Mouse (Mus musculus): Measurements from ENCODE around the gene Mon2.
"Not testable (repeated sequence)": the region's sequence is repeated elsewhere in the genome, so short reads cannot be mapped to it uniquely, and the experiment has no call there.

Mon2 gene

DNA sequence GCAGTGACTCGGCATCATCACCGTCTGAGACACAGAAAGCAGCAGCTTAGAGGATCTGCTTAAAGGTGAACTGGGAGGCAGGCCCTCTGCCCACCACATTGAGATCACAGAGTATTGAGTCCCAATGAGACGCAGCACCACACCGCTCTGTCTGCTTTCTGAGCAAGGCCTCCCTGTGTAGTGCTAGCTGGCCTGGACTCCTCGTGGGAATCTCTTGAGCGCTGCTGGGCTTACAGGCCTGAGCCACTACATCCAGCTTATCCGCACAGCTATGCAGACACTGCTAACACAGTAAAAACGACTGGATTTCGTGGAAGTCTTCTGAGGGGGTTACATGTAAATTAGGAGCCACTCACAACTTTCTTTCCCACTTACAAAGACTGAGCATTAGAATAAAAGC, 84.7 kb downstream of the Mon2 start:
- DNase-seq (ENCODE audit: low spot score): no peak

GRCm38 (mm10) chr10:122991053-122991452, 85.3 kb downstream of the Mon2 start:
- no peak for DNase-seq (ENCODE audit: low spot score)

DNA sequence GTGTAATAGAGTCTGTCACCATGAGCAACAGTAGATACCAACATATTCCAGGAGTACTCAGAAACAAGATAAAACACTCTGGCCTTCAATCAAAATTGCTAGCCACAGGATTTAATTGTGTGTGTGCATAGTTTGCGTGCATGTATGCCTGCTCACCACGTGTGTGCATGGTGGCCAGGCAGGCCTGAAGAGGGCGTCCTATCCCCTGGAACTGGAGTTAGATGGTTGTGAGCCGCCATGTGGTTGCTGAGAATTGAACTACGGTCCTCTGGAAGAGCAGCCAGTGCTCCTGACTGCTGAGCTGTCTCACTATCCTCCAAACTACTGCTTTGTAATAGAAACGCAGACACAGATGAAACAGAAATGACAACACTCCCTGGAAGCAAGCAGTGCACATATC, 85.7 kb downstream of the Mon2 start:
- no peak for DNase-seq (ENCODE audit: low spot score)

GRCm38 (mm10) chr10:122989916-122990315, 86.4 kb downstream of the Mon2 start:
- DNase-seq (ENCODE audit: low spot score): no peak

- DNase-seq (ENCODE audit: low spot score): no peak
Measured at GRCm38 (mm10) chr10:122988372-122988771, 87.9 kb downstream of the Mon2 start.

DNA sequence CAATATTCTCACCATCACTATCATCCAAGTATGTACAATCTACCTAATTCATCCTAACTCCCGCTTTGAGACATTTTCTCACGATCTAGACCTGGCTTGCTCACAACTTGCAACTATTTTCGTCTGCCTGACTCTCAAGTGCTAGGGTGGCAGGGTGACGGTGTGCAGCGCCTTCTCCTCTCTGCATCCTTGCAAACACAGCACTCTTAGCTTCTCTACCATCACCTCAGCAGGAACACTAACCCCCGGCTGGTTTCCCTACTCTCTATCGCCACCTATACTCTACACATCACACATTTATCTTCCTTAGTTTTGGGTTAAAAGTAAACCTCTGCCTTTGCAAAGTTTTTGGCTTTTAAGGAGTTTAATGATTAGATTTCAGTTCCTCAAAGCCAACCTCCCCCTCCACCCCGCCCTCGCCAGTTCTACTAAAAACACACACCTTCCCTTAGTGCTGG, 88.6 kb downstream of the Mon2 start:
- peak; percentile 54 for DNase-seq (ENCODE audit: low spot score)

DNA sequence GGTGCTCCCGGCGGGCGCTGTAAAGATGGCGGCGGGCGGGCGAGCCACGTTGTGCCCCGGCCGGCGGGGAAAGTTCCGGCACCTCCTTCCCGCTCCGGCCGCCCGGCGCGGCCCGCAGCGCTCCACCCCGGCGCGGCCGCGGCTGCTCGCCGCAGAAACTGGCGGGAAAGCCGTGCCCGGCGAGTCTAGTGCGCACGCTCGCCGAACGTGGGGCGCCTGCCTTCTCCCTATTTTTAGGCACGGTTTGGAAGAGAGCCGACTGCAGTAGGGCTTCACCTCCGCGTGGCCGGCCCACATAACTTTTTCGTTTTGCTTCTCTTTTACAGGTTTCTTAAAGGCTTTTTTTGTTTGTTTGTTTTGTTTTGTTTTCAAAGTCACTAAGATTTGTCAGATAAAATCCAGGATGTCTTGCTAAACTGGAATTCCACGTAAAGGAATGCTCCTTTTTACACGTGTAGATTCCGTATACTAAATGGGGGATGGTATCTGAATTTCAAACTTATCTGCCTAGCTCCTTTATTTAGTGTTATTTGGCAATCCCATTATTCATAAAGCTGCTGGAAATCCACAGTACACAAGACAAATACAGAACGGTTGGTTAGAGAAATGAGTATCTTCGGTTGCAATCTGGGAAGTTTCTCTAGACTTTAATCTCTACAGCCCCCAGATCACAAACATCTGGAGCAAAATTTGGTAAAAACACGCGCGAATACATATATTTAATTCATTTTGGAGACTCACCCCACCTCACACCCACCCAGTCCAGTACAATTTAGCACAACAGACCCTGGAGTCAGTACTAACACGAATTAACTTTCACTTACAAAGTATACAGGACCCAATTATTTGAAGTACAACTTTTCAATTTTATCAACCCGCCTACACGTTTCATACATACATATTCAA, 89.7 kb downstream of the Mon2 start:
- DNase-seq (ENCODE audit: low spot score): peak; percentile 85

DNA sequence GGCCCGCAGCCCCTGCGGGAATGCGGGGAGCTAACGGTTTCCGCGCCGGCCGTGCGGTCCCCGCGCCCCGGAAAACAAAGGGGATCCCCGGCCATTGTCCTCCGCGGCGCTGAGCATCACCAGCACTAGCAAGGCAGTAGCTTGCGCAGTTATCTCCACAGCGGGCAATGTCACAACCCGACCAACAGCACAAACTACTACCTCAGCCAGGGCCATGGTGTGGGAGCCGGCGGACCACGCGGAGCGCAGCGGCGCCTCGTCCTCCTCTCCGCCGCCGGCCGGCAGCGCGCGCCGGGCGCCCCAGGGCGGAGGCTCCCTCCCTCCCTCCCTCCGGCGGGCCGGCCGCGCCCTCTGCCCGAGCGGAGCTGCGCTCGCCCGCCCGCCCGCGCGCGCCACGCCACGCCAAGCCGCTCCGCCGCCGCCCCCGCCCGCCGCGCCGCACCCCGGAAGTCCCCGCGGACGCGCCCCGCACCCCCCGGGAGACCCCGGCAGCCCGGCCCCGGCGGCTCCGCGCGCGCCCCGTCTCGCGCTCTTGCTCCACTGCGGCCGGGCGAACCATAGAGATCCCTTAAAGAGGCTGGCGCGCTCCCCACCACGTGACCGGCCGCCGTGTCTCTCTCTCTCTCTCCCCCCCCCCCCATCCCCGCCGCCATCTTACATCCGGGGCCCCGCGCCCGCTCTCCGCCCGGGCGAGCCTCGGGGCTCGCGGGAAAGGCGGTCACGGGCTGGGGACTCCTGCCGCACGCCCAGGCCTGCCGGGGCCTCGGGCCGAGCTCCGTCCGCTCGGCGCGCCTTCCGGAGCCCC, 90.6 kb downstream of the Mon2 start:
- peak; percentile 89 for DNase-seq (ENCODE audit: low spot score)

DNA sequence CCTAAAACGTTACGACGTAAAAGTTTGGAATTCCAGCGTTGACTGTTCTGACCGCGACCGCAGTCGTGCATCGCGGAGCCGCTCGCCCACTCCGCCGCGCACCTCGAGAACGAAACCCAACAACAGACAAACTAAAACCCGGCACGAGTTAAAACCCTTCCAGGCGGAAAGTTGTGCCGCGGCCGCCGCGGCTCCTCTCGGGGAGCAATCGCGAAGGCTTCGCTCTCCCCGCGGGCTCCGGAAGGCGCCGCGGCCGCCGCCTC, 91.1 kb downstream of the Mon2 start:
- no peak for DNase-seq (ENCODE audit: low spot score)

DNA sequence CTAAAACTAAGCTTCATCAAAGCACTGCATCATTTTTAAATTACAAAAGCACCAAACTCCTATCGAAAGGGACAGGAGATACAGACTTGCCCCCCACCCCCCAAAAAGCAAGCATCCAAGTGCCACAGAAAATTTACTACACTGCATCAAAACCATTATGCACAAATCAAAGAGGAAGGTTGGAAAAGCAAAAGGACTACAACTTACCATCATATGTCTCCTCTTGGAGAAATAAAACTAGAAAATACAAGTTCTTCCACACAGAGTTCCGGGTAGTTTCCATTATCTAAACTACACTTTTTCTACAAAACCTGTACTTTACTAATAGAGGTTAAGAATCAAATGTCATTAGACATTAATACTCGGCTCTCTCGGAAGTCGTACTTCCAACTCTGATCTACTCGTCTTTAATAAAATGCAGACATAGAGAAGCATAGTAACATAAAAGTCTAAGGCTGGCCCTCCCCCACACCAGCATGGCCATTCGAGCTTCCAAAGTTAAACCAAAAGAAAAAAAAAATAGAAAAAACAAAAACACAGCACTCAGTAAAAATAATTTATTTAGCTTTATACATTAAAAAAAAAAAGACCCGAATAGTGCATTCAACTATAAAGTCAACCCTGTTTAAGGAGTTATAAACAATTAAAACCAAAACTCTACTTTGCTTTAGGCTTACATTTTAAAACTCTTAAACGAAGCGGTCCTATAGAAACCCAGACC, 91.6 kb downstream of the Mon2 start:
- no peak for DNase-seq (ENCODE audit: low spot score)

DNA sequence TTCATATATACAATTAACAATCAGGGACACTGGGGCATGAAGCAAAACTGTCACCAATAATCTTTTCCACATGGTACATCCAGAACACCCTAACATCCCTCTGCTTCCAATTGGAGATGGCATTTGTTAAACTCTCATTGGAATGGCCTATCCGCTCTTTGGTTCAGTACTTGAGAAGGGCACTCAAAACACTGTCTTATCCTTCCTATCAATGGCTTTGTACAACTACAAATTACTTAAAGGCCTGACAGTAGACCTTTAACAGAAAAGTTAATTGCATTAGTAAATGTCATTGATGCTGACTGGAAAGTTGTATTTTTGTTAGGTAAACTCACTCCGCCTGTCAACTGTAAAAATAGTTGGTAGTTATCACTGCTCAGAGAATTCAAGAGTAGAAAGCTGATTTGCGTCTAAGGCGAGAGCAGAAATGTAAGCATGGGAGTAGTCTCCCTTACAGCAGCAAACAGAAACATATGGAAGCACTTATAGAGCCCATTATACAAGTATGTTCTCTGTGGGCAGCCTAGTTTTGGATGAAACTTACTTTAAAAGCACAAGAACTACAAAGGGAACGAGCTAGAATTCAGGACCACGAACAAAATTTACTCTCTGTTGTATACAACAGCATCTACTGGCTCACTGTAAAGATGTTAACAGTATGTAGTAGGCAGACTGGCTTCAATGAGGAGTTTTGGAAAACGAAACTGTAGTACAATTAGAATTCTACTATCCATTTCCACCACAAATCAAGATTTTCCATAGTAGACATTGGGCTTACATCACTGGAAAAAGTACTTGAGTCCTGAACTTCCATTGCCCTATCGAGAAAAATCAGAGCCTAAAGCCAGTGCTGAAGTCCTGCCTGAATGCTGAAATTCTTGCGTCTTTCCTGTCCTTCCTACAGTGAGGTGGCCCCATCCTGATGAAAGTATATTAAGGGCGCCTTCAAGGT, 92.5 kb downstream of the Mon2 start:
- no peak for DNase-seq (ENCODE audit: low spot score)

GRCm38 (mm10) chr10:122982909-122983578, 93.3 kb downstream of the Mon2 start:
- DNase-seq (ENCODE audit: low spot score): no peak

DNA sequence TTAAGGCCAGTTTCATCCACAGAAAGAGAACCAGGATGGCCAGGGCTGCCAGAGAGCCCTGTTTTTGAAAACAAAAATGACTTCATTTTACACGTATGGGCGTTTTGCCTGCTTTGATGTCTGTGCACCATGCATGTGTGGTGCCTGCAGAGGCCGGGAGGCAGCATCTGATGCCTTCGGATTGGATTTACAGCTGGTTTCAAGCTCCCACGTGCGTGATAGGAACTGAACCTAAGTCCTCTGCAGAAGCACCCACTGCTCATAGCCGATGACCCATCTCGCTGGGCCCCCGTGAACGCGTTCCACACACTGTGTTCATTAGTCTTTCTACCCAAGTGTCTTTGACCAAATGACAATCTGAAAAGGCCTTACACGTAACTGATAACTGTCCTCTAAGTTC, 96.2 kb downstream of the Mon2 start:
- no peak for DNase-seq (ENCODE audit: low spot score)

- DNase-seq (ENCODE audit: low spot score): no peak
Measured at GRCm38 (mm10) chr10:122979356-122979755, 96.9 kb downstream of the Mon2 start.

- no peak for DNase-seq (ENCODE audit: low spot score)
Measured at GRCm38 (mm10) chr10:122976038-122976437, 100.3 kb downstream of the Mon2 start.

GRCm38 (mm10) chr10:122973241-122973640, 103.1 kb downstream of the Mon2 start:
- DNase-seq (ENCODE audit: low spot score): no peak

GRCm38 (mm10) chr10:122970188-122970587, 106.1 kb downstream of the Mon2 start:
- no peak for DNase-seq (ENCODE audit: low spot score)

DNA sequence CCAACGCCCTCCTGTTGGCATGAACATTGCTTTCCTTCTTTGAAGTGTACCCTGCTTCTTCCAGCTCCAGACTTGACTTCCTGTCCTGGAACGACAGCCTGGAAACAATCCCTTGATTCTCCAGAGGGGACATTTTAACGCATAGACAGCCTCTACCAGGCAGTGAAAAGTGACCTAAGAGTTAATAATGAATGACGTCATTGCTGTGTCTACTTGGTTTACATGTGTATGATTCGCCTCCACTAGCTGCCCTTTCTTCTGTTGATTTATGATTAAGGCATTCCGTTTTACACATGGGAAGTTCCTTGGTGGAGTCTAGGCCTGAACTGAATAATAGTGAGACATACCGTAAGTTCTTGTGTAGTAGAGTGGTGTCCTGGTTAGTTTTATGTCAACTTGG, 109.9 kb downstream of the Mon2 start:
- no peak for DNase-seq (ENCODE audit: low spot score)

DNA sequence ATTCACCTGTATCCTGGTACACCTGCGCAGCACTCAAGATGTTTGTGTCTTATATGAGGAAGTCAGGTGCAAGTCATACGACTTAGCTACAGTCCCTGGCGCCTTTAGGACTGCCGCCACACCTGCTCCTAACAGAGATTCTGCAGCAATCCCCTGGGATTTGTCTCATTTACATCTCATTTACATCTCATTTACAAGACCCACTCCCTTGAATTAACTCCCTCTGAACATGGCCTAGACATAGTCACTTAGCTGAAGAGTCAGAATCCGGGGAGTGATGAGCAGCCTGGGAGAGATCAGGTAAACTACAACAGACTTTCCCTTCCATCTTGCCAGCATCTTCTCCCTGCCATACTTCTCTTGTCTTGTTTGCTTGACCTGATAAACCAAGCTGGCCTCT, 110.7 kb downstream of the Mon2 start:
- not testable (repeated sequence) for DNase-seq (ENCODE audit: low spot score)

GRCm38 (mm10) chr10:122964241-122964636, 112.1 kb downstream of the Mon2 start:
- DNase-seq (ENCODE audit: low spot score): no peak
